Mouse (Mus musculus) liver, embryonic 16.5 days (tissue): ENCODE measurements around the gene Sync. TPM values are rescaled to one million over a fixed set of nuclear protein-coding genes. Genes with fewer than 3 reads are reported as not detected.

Experiments used
- ATAC-seq: fragments of 200-750 bp; cut with Nextera tagmentation; 2 replicates; pipeline ENCODE4 v1.8.0; 2017; ENCODE audit warnings: low read depth, mild to moderate bottlenecking, moderate number of reproducible peaks, moderate library complexity
- H3K27ac ChIP-seq: fragments of 300-500 bp; sonication (generic); 2 replicates; pipeline ENCODE4 v1.5.1; 2014; ENCODE audit warnings: mild to moderate bottlenecking, low read length
- H3K27me3 ChIP-seq: fragments of 300-500 bp; sonication (generic); 2 replicates; pipeline ENCODE4 v1.6.1; 2014; ENCODE audit warnings: low read depth, low read length, mixed read lengths; ENCODE audit not compliant: control insufficient read depth, insufficient read depth
- H3K36me3 ChIP-seq: fragments of 300-500 bp; sonication (generic); 2 replicates; pipeline ENCODE4 v1.6.1; 2014; ENCODE audit warnings: mild to moderate bottlenecking; ENCODE audit not compliant: control insufficient read depth, insufficient read depth
- H3K4me1 ChIP-seq: fragments of 300-500 bp; sonication (generic); 2 replicates; pipeline ENCODE4 v1.6.1; 2014; ENCODE audit warnings: low read depth, low read length, mixed read lengths; ENCODE audit not compliant: control insufficient read depth
- H3K4me2 ChIP-seq: fragments of 300-500 bp; sonication (generic); 2 replicates; pipeline ENCODE4 v1.6.1; 2014; ENCODE audit warnings: low read depth, low read length, mixed read lengths
- H3K4me3 ChIP-seq: fragments of 300-500 bp; sonication (generic); 2 replicates; pipeline ENCODE4 v1.5.1; 2014; ENCODE audit warnings: low read depth, mild to moderate bottlenecking, low read length
- H3K9ac ChIP-seq: fragments of 300-500 bp; sonication (generic); 2 replicates; pipeline ENCODE4 v1.6.1; 2014; ENCODE audit warnings: low read depth, low read length
- H3K9me3 ChIP-seq: fragments of 300-500 bp; sonication (generic); replicated peaks from 2 replicates; pipeline ENCODE4 v1.6.1; 2016; ENCODE audit warnings: low read length; ENCODE audit not compliant: control insufficient read depth
- WGBS: fragments of 180-500 bp; shearing (Covaris S2); extraction: QIAGEN DNeasy Blood & Tissue Kit; methylation state at CpG from one replicate; pipeline ENCODE4 v1.1.7; 2014; ENCODE audit not compliant: insufficient replicate concordance; 5-methylcytosine and 5-hydroxymethylcytosine counted together
- microRNA-seq: library from miRNA; unstranded; fragments of <30 nt; microRNA quantifications from one replicate; pipeline ENCODE4, GENCODE M21; 2016
- polyA plus RNA-seq: library from polyadenylated mRNA; unstranded; fragments of >200 nt; fragmentation: Nextera tagmentation; extraction: Ambion mirVana; gene quantifications from 2 replicates; pipeline ENCODE4 v1.2.1, GENCODE M21; 2015

Gene Sync
- polyA plus RNA-seq, 1 experiment from 2014 or later, result 0.33 TPM

GRCm38 (mm10) chr4:129351111-129351510 lies 63.7 kb downstream of the Sync start:
- H3K4me3 ChIP-seq, result no peak overlapping the region
- WGBS, result 67% methylated on average over 6 of the region's 6 CpGs
- no peaks in the 10 kb centered on the region for H3K9me3 ChIP-seq
- no peaks in the 10 kb centered on the region for H3K27me3 ChIP-seq
- H3K4me1 ChIP-seq, result peaks cover 4% of the 10 kb centered on the region; the same call in 1 of the 2 replicates
- H3K27ac ChIP-seq, result no peak overlapping the region
- H3K36me3 ChIP-seq, result peaks cover 2% of the 10 kb centered on the region; the same call in 1 of the 2 replicates
- H3K9ac ChIP-seq, result no peak overlapping the region
- ATAC-seq, result no peak
- no peak overlapping the region for H3K4me2 ChIP-seq

- Histone ChIP-seq H3K27ac (no peak overlapping the region), H3K4me3 (no peak overlapping the region), H3K9ac (no peak overlapping the region), H3K9me3 (no peaks in the 10 kb centered on the region), H3K36me3 (no peaks in the 10 kb centered on the region), H3K4me2 (no peak overlapping the region), H3K27me3 (no peaks in the 10 kb centered on the region), H3K4me1 (peaks cover 4% of the 10 kb centered on the region; the same call in 1 of the 2 replicates)
- 80% methylated on average over 12 of the region's 12 CpGs for WGBS
- no peak for ATAC-seq
Observed at GRCm38 (mm10) chr4:129353176-129353575, 65.8 kb downstream of the Sync start.

- no peaks in the 10 kb centered on the region for H3K36me3 ChIP-seq
- ATAC-seq, result no peak
- WGBS, result 60% methylated on average over 15 of the region's 15 CpGs
- H3K27ac ChIP-seq, result no peak overlapping the region
- H3K4me1 ChIP-seq, result peaks cover 4% of the 10 kb centered on the region; the same call in 1 of the 2 replicates
- no peaks in the 10 kb centered on the region for H3K9me3 ChIP-seq
- no peak overlapping the region for H3K4me3 ChIP-seq
- no peaks in the 10 kb centered on the region for H3K27me3 ChIP-seq
- H3K4me2 ChIP-seq, result no peak overlapping the region
- H3K9ac ChIP-seq, result no peak overlapping the region
Observed at GRCm38 (mm10) chr4:129354236-129354635, 66.8 kb downstream of the Sync start.

GRCm38 (mm10) chr4:129357613-129358163 lies 70.3 kb downstream of the Sync start:
- H3K4me3 ChIP-seq, result no peak overlapping the region
- no peaks in the 10 kb centered on the region for H3K9me3 ChIP-seq
- H3K4me2 ChIP-seq, result no peak overlapping the region
- WGBS, result 81% methylated on average over 15 of the region's 15 CpGs
- H3K9ac ChIP-seq, result no peak overlapping the region
- no peak for ATAC-seq
- H3K27me3 ChIP-seq, result no peaks in the 10 kb centered on the region
- H3K27ac ChIP-seq, result no peak overlapping the region
- peaks cover under 1% of the 10 kb centered on the region; the same call in 1 of the 2 replicates for H3K4me1 ChIP-seq
- no peaks in the 10 kb centered on the region for H3K36me3 ChIP-seq

Small RNAs within 50 kb of the gene (microRNA-seq; reads per million reads assigned to microRNA genes)
- gene Gm22994, result not detected

Other genes with a start within 250 kb of the Sync start
- 3.9 and 4.4 TPM in 2 replicates for gene Rnf19b, start 229.3 kb upstream of the Sync start, polyA plus RNA-seq
- 0.58 and 1.7 TPM in 2 replicates for gene Tmem54, start 182.1 kb upstream of the Sync start, polyA plus RNA-seq
- gene Hpca, start 165.6 kb upstream of the Sync start, polyA plus RNA-seq, result 0.27 and 0.37 TPM in 2 replicates
- 0.44 and 0.71 TPM in 2 replicates for gene Fndc5, start 150.6 kb upstream of the Sync start, polyA plus RNA-seq
- 6.1 and 6.3 TPM in 2 replicates for gene S100pbp, start 97.9 kb upstream of the Sync start, polyA plus RNA-seq
- 56.4 and 61.8 TPM in 2 replicates for gene Yars, start 97.9 kb upstream of the Sync start, polyA plus RNA-seq
- gene C77080, start 26.2 kb upstream of the Sync start, polyA plus RNA-seq, result 0.85 and 0.97 TPM in 2 replicates
- gene Rbbp4, start 47.8 kb downstream of the Sync start, polyA plus RNA-seq, result 214 and 238 TPM in 2 replicates
- 22.5 and 23.0 TPM in 2 replicates for gene Zbtb8os, start 48.1 kb downstream of the Sync start, polyA plus RNA-seq
- gene Zbtb8a, start 90.5 kb downstream of the Sync start, polyA plus RNA-seq, result 2.2 and 2.7 TPM in 2 replicates
- gene Zbtb8b, start 153.2 kb downstream of the Sync start, polyA plus RNA-seq, result 1.3 and 1.4 TPM in 2 replicates
- 79.2 and 87.0 TPM in 2 replicates for gene Bsdc1, start 174.0 kb downstream of the Sync start, polyA plus RNA-seq
- 0.13 TPM in 1 of 2 replicates, not detected in the other for gene Tssk3, start 203.4 kb downstream of the Sync start, polyA plus RNA-seq
- 0.23 and 0.60 TPM in 2 replicates for gene Fam229a, start 203.6 kb downstream of the Sync start, polyA plus RNA-seq
- gene Marcksl1, start 226.0 kb downstream of the Sync start, polyA plus RNA-seq, result 36.6 and 41.4 TPM in 2 replicates